Mouse (Mus musculus) macrophage (primary cell): ENCODE measurements around the gene Dcaf4. TPM values are rescaled to one million over a fixed set of nuclear protein-coding genes. Genes with fewer than 3 reads are reported as not detected.

Experiments
- H3K27ac ChIP-seq: fragments of 350-480 bp; formaldehyde crosslinking; 2 replicates; pipeline ENCODE4 v1.9.0; 2021
- H3K36me3 ChIP-seq: fragments of 350-480 bp; formaldehyde crosslinking; 2 replicates; pipeline ENCODE4 v1.9.0; 2021; ENCODE audit errors: inconsistent target
- H3K4me3 ChIP-seq: fragments of 350-480 bp; formaldehyde crosslinking; 2 replicates; pipeline ENCODE4 v1.9.0; 2021; ENCODE audit errors: inconsistent target
- H3K79me2 ChIP-seq: fragments of 350-480 bp; formaldehyde crosslinking; 2 replicates; pipeline ENCODE4 v1.9.0; 2021; ENCODE audit errors: inconsistent target
- WGBS: methylation state at CpG from one replicate; pipeline ENCODE4 v1.1.7; 2026; ENCODE audit warnings: inconsistent platforms; ENCODE audit not compliant: missing documents; 5-methylcytosine and 5-hydroxymethylcytosine counted together
- polyA plus RNA-seq: library from polyadenylated mRNA; stranded (reverse); fragments of 250-400 nt; gene quantifications from 3 replicates; pipeline ENCODE4 v1.2.4, GENCODE M21; 2018; ENCODE audit warnings: inconsistent platforms
- total RNA-seq, 78 experiments: library from RNA; depleted of rRNA; stranded (reverse); fragments of 250-400 nt; gene quantifications; 1 replicate in 9 of 78; 2 replicates in 24 of 78; 3 replicates in 43 of 78; 4 replicates in 2 of 78; pipeline ENCODE4 v1.2.4; 2018; ENCODE audit warnings: inconsistent platforms in 56 of 78

Gene Dcaf4
- 10 to 100 TPM in 20 of 26 experiments, 1 to 10 TPM in 6; 2.6 to 60.6 (median 30.6) TPM for total RNA-seq (2018; cell fraction: chromatin; rRNA removed)
- 10 to 100 TPM in 1 of 26 experiments, 1 to 10 TPM in 25; 3.1 to 10.4 (median 6.8) TPM for total RNA-seq (2018; cell fraction: cytosol; rRNA removed)
- 10 to 100 TPM in 16 of 26 experiments, 1 to 10 TPM in 10; 1.9 to 28.1 (median 14.9) TPM for total RNA-seq (2018; cell fraction: nucleus; rRNA removed)
- polyA plus RNA-seq, result 6.8 to 9.0 TPM (median 7.3 TPM) in 3 replicates

DNA sequence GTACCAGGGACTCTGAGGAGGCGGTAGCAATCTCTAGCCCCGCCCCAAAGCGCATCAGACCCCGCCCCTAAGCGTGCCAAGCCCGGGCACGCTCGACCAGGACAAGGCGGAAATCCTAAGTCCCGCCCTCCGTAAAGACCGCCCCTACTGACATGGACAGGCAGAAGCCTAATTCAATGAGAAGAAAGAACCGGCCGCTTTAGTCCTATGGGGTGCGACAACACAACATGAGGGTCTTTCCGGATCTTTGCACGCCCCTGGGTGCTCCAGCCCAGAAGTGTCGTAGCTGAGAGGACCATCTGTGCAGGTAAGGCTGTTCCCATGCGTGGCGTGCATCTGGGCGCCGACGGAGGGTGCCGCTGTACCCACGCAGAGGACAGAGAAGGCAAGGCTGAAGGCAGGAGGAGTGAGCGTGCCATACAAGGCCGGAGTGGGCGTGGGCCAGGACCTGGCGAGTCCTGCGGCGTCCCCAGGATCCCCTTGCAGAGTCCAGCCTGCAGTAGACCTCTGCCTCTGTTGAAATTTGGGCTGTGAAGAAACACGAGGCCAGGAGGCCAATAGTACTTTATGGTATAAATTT, at the start of gene Dcaf4:
Gene Dcaf4, plus strand, starts transcription at position 156 of the 580 bp plus-strand sequence.
- no peaks in the 10 kb centered on the region for H3K36me3 ChIP-seq
- peak within 1 kb of the TSS; percentile 24 for H3K27ac ChIP-seq
- H3K79me2 ChIP-seq, result no peaks in the 10 kb centered on the region
- WGBS, result 2% methylated on average over 32 of the region's 32 CpGs
- peak within 1 kb of the TSS; percentile 59 for H3K4me3 ChIP-seq

DNA sequence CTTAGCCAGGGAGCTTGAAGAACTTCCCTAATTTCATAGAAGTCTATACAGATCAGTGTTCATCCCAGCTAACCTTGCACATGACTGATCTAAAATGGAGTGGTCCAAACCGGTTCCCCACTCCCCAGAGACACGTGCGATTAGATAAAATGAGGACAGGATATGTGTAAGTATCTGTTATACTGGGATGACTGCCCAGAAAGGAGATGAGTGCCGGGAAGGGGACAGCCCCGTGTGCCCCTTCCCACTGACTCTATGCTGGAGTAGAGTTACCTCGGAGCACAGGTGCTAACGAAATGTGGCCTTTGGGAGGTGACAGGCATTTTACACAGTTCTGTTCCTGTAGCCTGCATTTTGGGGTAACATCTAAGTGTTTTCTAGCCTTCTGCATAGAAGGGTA, 48.5 kb upstream of the Dcaf4 start:
- WGBS, result 90% methylated on average over 7 of the region's 7 CpGs
- H3K4me3 ChIP-seq, result no peak overlapping the region
- H3K79me2 ChIP-seq, result no peaks in the 10 kb centered on the region
- no peak overlapping the region for H3K27ac ChIP-seq
- no peaks in the 10 kb centered on the region for H3K36me3 ChIP-seq

GRCm38 (mm10) chr12:83473987-83474600, 46.2 kb upstream of the Dcaf4 start:
- WGBS, result 67% methylated on average over 5 of the region's 5 CpGs
- Histone ChIP-seq H3K79me2 (no peaks in the 10 kb centered on the region), H3K36me3 (no peaks in the 10 kb centered on the region), H3K4me3 (no peak overlapping the region), H3K27ac (no peak overlapping the region)

- Histone ChIP-seq H3K4me3 (no peak overlapping the region), H3K27ac (no peak overlapping the region), H3K79me2 (no peaks in the 10 kb centered on the region), H3K36me3 (no peaks in the 10 kb centered on the region)
- WGBS, result 87% methylated on average over 6 of the region's 6 CpGs
These were observed 44.8 kb upstream of the Dcaf4 start for GRCm38 (mm10) chr12:83475419-83475818.

DNA sequence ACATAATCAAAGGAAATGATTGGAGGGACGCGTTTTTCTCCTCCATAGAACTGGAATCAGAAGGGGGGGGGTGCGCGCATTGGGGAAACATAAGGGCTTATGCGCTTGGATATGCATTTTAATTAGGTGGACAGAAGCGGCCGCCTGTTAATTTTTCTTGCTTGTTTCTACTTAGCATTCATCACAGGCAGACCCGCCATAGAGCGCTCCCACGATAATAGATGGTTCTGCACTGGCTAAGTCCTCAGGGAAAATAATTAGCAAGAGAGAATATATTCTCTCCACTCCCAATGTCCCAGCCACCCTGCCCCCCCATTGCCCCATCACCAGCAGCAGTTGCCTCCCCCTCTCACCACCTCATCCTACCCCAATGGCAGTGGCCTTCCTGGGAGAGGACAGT, 44.0 kb upstream of the Dcaf4 start:
- Histone ChIP-seq H3K36me3 (no peaks in the 10 kb centered on the region), H3K79me2 (no peaks in the 10 kb centered on the region), H3K27ac (no peak overlapping the region), H3K4me3 (no peak overlapping the region)
- 88% methylated on average over 10 of the region's 10 CpGs for WGBS

DNA sequence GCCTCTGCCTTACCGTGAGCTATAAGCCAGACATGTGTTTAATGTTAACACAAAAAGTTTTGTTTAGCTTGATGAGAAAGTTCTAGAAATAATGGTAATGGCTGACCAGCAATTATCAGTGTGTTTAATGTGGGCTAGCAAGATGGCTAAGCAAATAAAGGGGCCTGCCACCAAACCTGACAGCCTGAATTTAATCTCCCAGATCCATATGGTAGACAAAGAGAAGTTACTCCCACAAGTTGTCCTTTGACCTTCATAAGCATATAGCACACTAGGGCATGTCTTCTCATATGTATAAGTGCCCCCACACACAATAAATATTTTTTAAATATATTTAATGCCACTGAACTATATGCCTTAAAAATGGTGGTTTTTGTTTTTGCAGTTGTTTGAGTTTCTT, 41.1 kb upstream of the Dcaf4 start:
- Histone ChIP-seq H3K27ac (no peak overlapping the region), H3K36me3 (no peaks in the 10 kb centered on the region), H3K79me2 (no peaks in the 10 kb centered on the region), H3K4me3 (no peak overlapping the region)
- 100% methylated on average over 1 of the region's 1 CpGs for WGBS

- Histone ChIP-seq H3K4me3 (no peak overlapping the region), H3K79me2 (no peaks in the 10 kb centered on the region), H3K36me3 (no peaks in the 10 kb centered on the region), H3K27ac (no peak overlapping the region)
- 80% methylated on average over 7 of the region's 7 CpGs for WGBS
These were observed 40.4 kb upstream of the Dcaf4 start for GRCm38 (mm10) chr12:83479818-83480401.

DNA sequence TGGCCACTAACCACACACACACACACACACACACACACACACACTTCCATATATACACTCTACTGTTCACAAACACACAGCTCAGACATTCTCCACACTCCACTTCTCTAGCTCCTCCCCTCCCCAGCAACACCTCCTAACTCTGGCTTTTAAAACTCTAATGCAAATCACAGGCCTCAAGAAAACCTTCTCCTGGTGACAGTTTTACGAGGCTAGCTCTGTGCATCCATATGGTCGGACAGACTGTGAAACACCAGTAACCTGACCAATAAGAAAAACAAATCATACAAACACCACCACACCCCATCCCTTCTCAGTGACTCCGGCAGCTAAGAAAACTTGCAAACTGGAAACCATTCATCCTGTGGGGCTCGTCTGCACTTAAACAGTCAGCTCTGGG, 38.8 kb upstream of the Dcaf4 start:
- Histone ChIP-seq H3K4me3 (no peak overlapping the region), H3K79me2 (no peaks in the 10 kb centered on the region), H3K27ac (no peak overlapping the region), H3K36me3 (no peaks in the 10 kb centered on the region)
- 77% methylated on average over 3 of the region's 4 CpGs for WGBS

DNA sequence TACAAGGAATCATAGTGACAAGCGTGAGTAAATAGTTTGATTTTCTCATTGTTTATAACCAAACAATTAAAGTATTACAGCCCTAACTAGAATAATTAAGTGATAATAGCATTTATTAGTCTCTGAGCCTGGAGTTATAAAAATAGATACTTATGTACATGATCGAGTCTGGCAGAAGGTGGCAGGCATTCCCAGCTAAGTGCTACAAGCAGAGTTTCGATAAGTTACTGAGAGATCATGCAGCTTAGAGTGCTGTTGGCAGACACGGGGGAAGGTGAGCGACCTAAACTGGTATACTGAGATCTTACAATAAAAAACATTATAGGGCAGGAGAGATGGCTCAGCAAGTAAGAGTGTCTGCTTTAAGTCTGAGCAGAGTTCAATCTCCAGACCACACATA, 36.6 kb upstream of the Dcaf4 start:
- H3K79me2 ChIP-seq, result no peaks in the 10 kb centered on the region
- H3K4me3 ChIP-seq, result no peak overlapping the region
- H3K36me3 ChIP-seq, result no peaks in the 10 kb centered on the region
- H3K27ac ChIP-seq, result no peak overlapping the region
- WGBS, result 72% methylated on average over 5 of the region's 5 CpGs

DNA sequence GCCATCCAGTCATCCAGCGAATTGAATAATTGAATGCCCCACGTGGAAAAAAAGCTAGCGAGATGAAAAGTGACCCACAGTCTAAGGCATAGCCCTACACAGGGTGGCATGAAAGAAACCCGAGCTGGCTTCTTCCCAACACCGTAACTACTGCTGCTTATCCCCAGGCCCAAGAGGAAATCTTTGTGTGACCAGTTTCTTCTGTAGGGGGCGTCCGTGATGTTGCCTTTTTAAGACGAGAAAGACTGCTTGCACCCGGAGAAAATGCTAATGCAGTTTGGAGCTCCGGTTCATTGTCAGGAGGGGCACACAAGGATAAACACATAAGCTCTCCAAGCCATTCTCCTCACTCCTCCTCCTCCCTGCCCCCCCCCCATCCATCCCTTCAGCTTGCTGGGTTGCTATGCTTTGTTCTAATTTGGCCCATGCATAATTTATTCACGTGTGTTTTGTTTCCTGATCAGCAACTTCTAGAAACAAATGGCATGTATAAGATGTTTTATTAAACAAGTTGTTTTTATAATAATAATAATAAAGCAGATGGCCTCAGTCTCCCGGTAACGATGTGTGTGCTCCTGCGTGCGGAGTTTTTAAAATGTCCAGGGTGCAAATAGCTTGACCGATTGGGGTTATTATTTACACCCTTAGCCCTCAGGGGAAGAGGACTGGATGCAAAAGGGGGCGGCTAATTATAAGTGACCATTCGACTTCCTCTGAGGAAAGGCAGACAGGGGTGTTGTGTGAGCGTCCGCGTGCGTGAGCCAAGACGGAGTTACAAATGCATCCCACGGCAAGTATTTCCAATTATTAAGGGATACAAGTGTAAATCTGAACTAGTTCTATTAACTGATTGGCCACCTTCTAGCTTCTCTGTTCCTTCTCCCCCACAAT, 35.2 kb upstream of the Dcaf4 start:
- Histone ChIP-seq H3K36me3 (no peaks in the 10 kb centered on the region), H3K4me3 (no peak overlapping the region), H3K27ac (no peak overlapping the region), H3K79me2 (no peaks in the 10 kb centered on the region)
- 7% methylated on average over 23 of the region's 24 CpGs for WGBS

- WGBS, result 1% methylated on average over 53 of the region's 53 CpGs
- H3K27ac ChIP-seq, result no peak overlapping the region
- no peaks in the 10 kb centered on the region for H3K36me3 ChIP-seq
- H3K79me2 ChIP-seq, result no peaks in the 10 kb centered on the region
- H3K4me3 ChIP-seq, result peak overlapping the region; percentile 5; the same call in 1 of the 2 replicates
These were observed 34.2 kb upstream of the Dcaf4 start for GRCm38 (mm10) chr12:83485911-83486670.

GRCm38 (mm10) chr12:83486671-83487461, 33.4 kb upstream of the Dcaf4 start:
- Histone ChIP-seq H3K36me3 (no peaks in the 10 kb centered on the region), H3K4me3 (peak overlapping the region; percentile 37), H3K27ac (no peak overlapping the region), H3K79me2 (no peaks in the 10 kb centered on the region)
- 0% methylated on average over 72 of the region's 73 CpGs for WGBS

GRCm38 (mm10) chr12:83487476-83487991, 32.7 kb upstream of the Dcaf4 start, which contains the start of gene Dpf3:
Dpf3 (minus strand) TSS chr12:83487716.
- WGBS, result 1% methylated on average over 31 of the region's 31 CpGs
- no peak within 1 kb of the TSS for H3K27ac ChIP-seq
- no peaks in the 10 kb centered on the region for H3K79me2 ChIP-seq
- no peaks in the 10 kb centered on the region for H3K36me3 ChIP-seq
- H3K4me3 ChIP-seq, result peak within 1 kb of the TSS; percentile 37
